Mouse (Mus musculus) megakaryocyte, embryonic 14.5 days (primary cell): Measurements from ENCODE around the gene Fyn.

Experiments used
- FLI1 ChIP-seq: IDR thresholded peaks from 2 replicates; pipeline ENCODE4 v1.6.1; 2012; ENCODE audit warnings: low read length, inconsistent platforms, mixed read lengths
- GATA1 ChIP-seq: IDR thresholded peaks from 3 replicates; pipeline ENCODE4 v1.6.1; 2012; ENCODE audit warnings: mixed read lengths, low read length, inconsistent platforms, borderline replicate concordance

DNA sequence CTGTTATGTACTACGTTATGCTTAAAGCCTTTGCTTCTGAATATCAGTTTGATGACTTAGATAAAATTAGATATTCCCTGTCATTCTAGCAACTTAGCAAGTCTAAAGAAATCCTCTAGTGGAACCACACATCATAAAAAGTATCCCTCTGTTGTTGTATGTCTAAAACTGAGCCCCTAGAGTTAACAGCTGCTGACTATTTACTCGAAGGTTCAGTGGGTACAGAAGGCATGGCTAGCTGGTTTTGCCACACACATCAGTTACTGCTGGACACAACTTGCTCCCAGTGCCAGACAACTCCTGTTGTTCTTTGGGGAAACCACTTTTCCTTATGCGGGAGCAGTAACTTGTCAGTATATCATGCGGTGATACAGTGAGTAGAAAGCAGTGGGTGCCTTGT, 61.0 kb downstream of the Fyn start:
- TF ChIP-seq GATA1 (no peak), FLI1 (no peak)
